ENCODE assay signal across 22 mouse cellular contexts in genomic region chr8:91324916-91325315, GRCm38 (mm10).
"Had no signal": no experiment of that assay in that cellular context is flagged by ENCODE, and none has a peak within 500 bp of the region (broad histone marks: within the 10 kb centered on the region; RNA-seq: fewer than 3 reads in every experiment).

No protein-coding gene starts in this region.

- ATAC-seq: forebrain, postnatal 0 days; hindbrain, postnatal 0 days; intestine, embryonic 16.5 days; liver, embryonic 12.5 days had no signal

- H3K4me3 ChIP-seq: heart, embryonic 13.5 days; heart, embryonic 15.5 days; hindbrain, embryonic 13.5 days; hindbrain, embryonic 15.5 days; limb, embryonic 13.5 days; limb, embryonic 15.5 days; liver, embryonic 12.5 days had no signal

- H3K9ac ChIP-seq: forebrain, postnatal 0 days; heart, embryonic 13.5 days; heart, embryonic 15.5 days; hindbrain, embryonic 13.5 days; hindbrain, embryonic 15.5 days; limb, embryonic 13.5 days; limb, embryonic 15.5 days; liver, embryonic 12.5 days; liver, embryonic 14.5 days had no signal

- H3K27me3 ChIP-seq: heart, embryonic 13.5 days; heart, embryonic 15.5 days; hindbrain, embryonic 13.5 days; hindbrain, embryonic 15.5 days; limb, embryonic 13.5 days; limb, embryonic 15.5 days; liver, embryonic 12.5 days had no signal

- DNase-seq: forebrain, postnatal 0 days; gastrocnemius, postnatal 10 days; gastrocnemius, postnatal 36 days; kidney, adult 11 months; kidney, adult 2 months; kidney, adult 9 months; kidney, postnatal 14 days; layer of hippocampus, adult 9-11 months; layer of hippocampus, postnatal 36 days; left cerebral cortex, postnatal 4 days had no signal

- H3K27ac ChIP-seq: heart, embryonic 13.5 days; heart, embryonic 15.5 days; hindbrain, embryonic 13.5 days; hindbrain, embryonic 15.5 days; hindbrain, postnatal 0 days; kidney, postnatal 0 days; limb, embryonic 13.5 days; limb, embryonic 15.5 days; liver, embryonic 12.5 days; liver, embryonic 14.5 days had no signal

- H3K4me2 ChIP-seq: heart, embryonic 11.5 days; heart, embryonic 13.5 days; heart, embryonic 15.5 days; hindbrain, embryonic 13.5 days; hindbrain, embryonic 15.5 days; limb, embryonic 13.5 days; limb, embryonic 15.5 days; liver, embryonic 12.5 days had no signal

- H3K36me3 ChIP-seq: heart, embryonic 15.5 days; hindbrain, embryonic 13.5 days; hindbrain, embryonic 15.5 days had no signal

- H3K9me3 ChIP-seq: heart, embryonic 13.5 days; heart, embryonic 15.5 days; hindbrain, embryonic 13.5 days; hindbrain, embryonic 15.5 days; limb, embryonic 13.5 days; limb, embryonic 15.5 days; liver, embryonic 12.5 days had no signal
